ENCODE assay signal across 23 mouse cellular contexts in genomic region chr1:55891894-55892293, GRCm38 (mm10).
DNase-seq lines count a peak whose midpoint lies in the region; ATAC-seq and TF ChIP-seq lines count a peak whose summit lies in the region.
"Had no signal": no experiment of that assay in that cellular context is flagged by ENCODE, and none has a peak within 500 bp of the region (broad histone marks: within the 10 kb centered on the region; RNA-seq: fewer than 3 reads in every experiment).

No protein-coding gene starts in this region.

- ATAC-seq in forebrain, postnatal 0 days, result no peak
- ATAC-seq in forebrain, embryonic 15.5 days (replicated peaks), result no peak
- ATAC-seq in midbrain, embryonic 11.5 days (ENCODE audit: low FRiP score), result no peak
- no peak for ATAC-seq in midbrain, embryonic 16.5 days
- ATAC-seq: activated CD4-positive, CD25-positive, alpha-beta regulatory T cell, adult 4 months; CD4-positive, CD25-positive, alpha-beta regulatory T cell, adult 4 months; forebrain, embryonic 13.5 days; forebrain, embryonic 16.5 days; Patski had no signal

- H3K27ac ChIP-seq in forebrain, postnatal 0 days (ENCODE audit: low read depth, low read length), result peak overlapping the region; percentile 36
- no peak overlapping the region for H3K27ac ChIP-seq in forebrain, embryonic 15.5 days (replicated peaks)
- no peak overlapping the region for H3K27ac ChIP-seq in midbrain, embryonic 11.5 days (ENCODE audit: low read depth, low read length)
- H3K27ac ChIP-seq in midbrain, embryonic 16.5 days (ENCODE audit: low read length), result no peak overlapping the region
- H3K27ac ChIP-seq in cortical plate, adult 2 months (ENCODE audit: insufficient read depth, low read length), result peak overlapping the region; percentile 85; the same call in 1 of the 2 replicates
- H3K27ac ChIP-seq: embryonic facial prominence, embryonic 12.5 days; forebrain, embryonic 13.5 days had no signal

- no peaks in the 10 kb centered on the region for H3K9me3 ChIP-seq in forebrain, postnatal 0 days (ENCODE audit: low read length)
- no peaks in the 10 kb centered on the region for H3K9me3 ChIP-seq in forebrain, embryonic 15.5 days
- H3K9me3 ChIP-seq in midbrain, embryonic 11.5 days (ENCODE audit: control insufficient read depth, low read length), result no peaks in the 10 kb centered on the region
- H3K9me3 ChIP-seq in midbrain, embryonic 16.5 days (replicated peaks; ENCODE audit: control insufficient read depth, low read length, poor library complexity, severe bottlenecking), result no peaks in the 10 kb centered on the region
- H3K9me3 ChIP-seq: embryonic facial prominence, embryonic 12.5 days; forebrain, embryonic 13.5 days had no signal

- no peak for TF ChIP-seq CTCF in forebrain, postnatal 0 days (IDR thresholded peaks at IDR 0.05; ENCODE audit: low read depth)
- no peak for TF ChIP-seq CTCF in cortical plate, adult 2 months (IDR thresholded peaks at IDR 0.05; ENCODE audit: extremely low read depth, insufficient read depth, low read length)

- no peak overlapping the region for H3K4me3 ChIP-seq in forebrain, postnatal 0 days (ENCODE audit: low read depth, low read length)
- H3K4me3 ChIP-seq in forebrain, embryonic 15.5 days, result no peak overlapping the region
- H3K4me3 ChIP-seq in midbrain, embryonic 11.5 days (ENCODE audit: low read depth, low read length), result no peak overlapping the region
- H3K4me3 ChIP-seq in midbrain, embryonic 16.5 days (ENCODE audit: low read depth, low read length), result no peak overlapping the region
- no peak overlapping the region for H3K4me3 ChIP-seq in cortical plate, adult 2 months (ENCODE audit: insufficient read depth, low read length)
- H3K4me3 ChIP-seq: embryonic facial prominence, embryonic 12.5 days; forebrain, embryonic 13.5 days had no signal

- no peak overlapping the region for H3K9ac ChIP-seq in forebrain, postnatal 0 days
- H3K9ac ChIP-seq in forebrain, embryonic 15.5 days (replicated peaks), result no peak overlapping the region
- no peak overlapping the region for H3K9ac ChIP-seq in midbrain, embryonic 11.5 days (ENCODE audit: low read length)
- no peak overlapping the region for H3K9ac ChIP-seq in midbrain, embryonic 16.5 days (ENCODE audit: low read depth, low read length)
- H3K9ac ChIP-seq: embryonic facial prominence, embryonic 12.5 days; forebrain, embryonic 13.5 days had no signal

- H3K4me1 ChIP-seq in forebrain, postnatal 0 days (ENCODE audit: insufficient read depth), result peaks cover 10% of the 10 kb centered on the region; the same call in 1 of the 2 replicates
- peaks cover 31% of the 10 kb centered on the region for H3K4me1 ChIP-seq in forebrain, embryonic 15.5 days
- H3K4me1 ChIP-seq in midbrain, embryonic 11.5 days (ENCODE audit: control insufficient read depth, insufficient read depth, low read length), result peaks cover 14% of the 10 kb centered on the region; the same call in 1 of the 2 replicates
- peaks cover 12% of the 10 kb centered on the region for H3K4me1 ChIP-seq in midbrain, embryonic 16.5 days (ENCODE audit: control insufficient read depth, insufficient read depth, low read length)
- H3K4me1 ChIP-seq in cortical plate, adult 2 months (ENCODE audit: control insufficient read depth, insufficient read depth, low read length), result no peaks in the 10 kb centered on the region

- no peak for DNase-seq in forebrain, postnatal 0 days
- DNase-seq in midbrain, embryonic 11.5 days (ENCODE audit: low spot score, missing footprints), result peak; percentile 72
- DNase-seq: adrenal gland, adult 8-10 months; adrenal gland, postnatal 14 days; adrenal gland, postnatal 36 days; B cell, adult 2 months; cerebellum, adult 11-12 months; cerebellum, adult 2 months; cerebellum, adult 9-10 months; cerebellum, postnatal 10 days; cerebellum, postnatal 25 days; embryo, embryonic 11 days had no signal

- H3K27me3 ChIP-seq in forebrain, postnatal 0 days (ENCODE audit: insufficient read depth, low read length), result no peaks in the 10 kb centered on the region; the same call in 1 of the 2 replicates
- H3K27me3 ChIP-seq in forebrain, embryonic 15.5 days, result peaks cover 5% of the 10 kb centered on the region; the same call in 1 of the 2 replicates
- peaks cover 74% of the 10 kb centered on the region for H3K27me3 ChIP-seq in midbrain, embryonic 11.5 days (ENCODE audit: control insufficient read depth, insufficient read depth, low read length)
- H3K27me3 ChIP-seq in midbrain, embryonic 16.5 days (ENCODE audit: control insufficient read depth, insufficient read depth, low read depth, low read length), result peaks cover 55% of the 10 kb centered on the region
- H3K27me3 ChIP-seq: CH12.LX had no signal

- TF ChIP-seq POLR2A in cortical plate, adult 2 months (IDR thresholded peaks at IDR 0.05; ENCODE audit: extremely low read depth, insufficient read depth, low read length), result no peak

- H3K4me2 ChIP-seq in forebrain, postnatal 0 days (ENCODE audit: low read depth), result no peak overlapping the region
- no peak overlapping the region for H3K4me2 ChIP-seq in forebrain, embryonic 15.5 days (replicated peaks)
- no peak overlapping the region for H3K4me2 ChIP-seq in midbrain, embryonic 11.5 days
- H3K4me2 ChIP-seq in midbrain, embryonic 16.5 days (ENCODE audit: low read length), result no peak overlapping the region
- H3K4me2 ChIP-seq: embryonic facial prominence, embryonic 12.5 days; forebrain, embryonic 13.5 days had no signal

- WGBS in forebrain, postnatal 0 days, result 74% methylated on average over 10 of the region's 10 CpGs
- WGBS in forebrain, embryonic 15.5 days, result 76% methylated on average over 10 of the region's 10 CpGs
- WGBS in midbrain, embryonic 11.5 days, result 87% methylated on average over 10 of the region's 10 CpGs
- WGBS in midbrain, embryonic 16.5 days, result 81% methylated on average over 10 of the region's 10 CpGs

- no peaks in the 10 kb centered on the region for H3K36me3 ChIP-seq in forebrain, postnatal 0 days (ENCODE audit: insufficient read depth)
- no peaks in the 10 kb centered on the region for H3K36me3 ChIP-seq in forebrain, embryonic 15.5 days
- H3K36me3 ChIP-seq in midbrain, embryonic 11.5 days (ENCODE audit: control insufficient read depth, insufficient read depth, low read length), result no peaks in the 10 kb centered on the region
- H3K36me3 ChIP-seq in midbrain, embryonic 16.5 days (ENCODE audit: control insufficient read depth, insufficient read depth, low read length), result no peaks in the 10 kb centered on the region
- H3K36me3 ChIP-seq: embryonic facial prominence, embryonic 12.5 days; G1E had no signal

Comparison
In these comparisons a context has a peak if more than half of its experiments do, and no peak if none do; other contexts are left out.
1. H3K27ac ChIP-seq: peak in forebrain, postnatal 0 days (single experiment) and cortical plate, adult 2 months (single experiment); none in forebrain, embryonic 15.5 days (single experiment), midbrain, embryonic 11.5 days (single experiment) and midbrain, embryonic 16.5 days (single experiment).